Mouse (Mus musculus) thymus, adult 2 months (tissue): ENCODE data around the gene Vmn2r71. TPM values are rescaled to one million over a fixed set of nuclear protein-coding genes. Genes with fewer than 3 reads are reported as not detected.

Experiments used
- DNase-seq: peaks from one replicate; pipeline ENCODE4 v3.0.0; 2021
- H3K27ac ChIP-seq: fragments of 200-500 bp; 2 replicates; pipeline ENCODE4 v1.5.1; 2012; ENCODE audit warnings: low read length, control low read depth; ENCODE audit not compliant: control insufficient read depth, insufficient read depth
- H3K27me3 ChIP-seq: fragments of 200-500 bp; 2 replicates; pipeline ENCODE4 v1.6.1; 2012; ENCODE audit warnings: mild to moderate bottlenecking, low read length, moderate library complexity, mixed read lengths; ENCODE audit not compliant: control insufficient read depth, insufficient read depth
- H3K36me3 ChIP-seq: fragments of 200-500 bp; 2 replicates; pipeline ENCODE4 v1.6.1; 2012; ENCODE audit warnings: mild to moderate bottlenecking, low read length, moderate library complexity; ENCODE audit not compliant: control insufficient read depth, insufficient read depth
- H3K4me1 ChIP-seq: fragments of 200-500 bp; replicated peaks from 2 replicates; pipeline ENCODE4 v1.6.1; 2012; ENCODE audit warnings: low read length; ENCODE audit not compliant: control insufficient read depth, insufficient read depth
- H3K4me3 ChIP-seq: fragments of 200-500 bp; 2 replicates; pipeline ENCODE4 v1.5.1; 2012; ENCODE audit warnings: mild to moderate bottlenecking, low read length, control low read depth, moderate library complexity; ENCODE audit not compliant: control insufficient read depth, insufficient read depth
- CTCF ChIP-seq: fragments of 200-500 bp; IDR thresholded peaks from 2 replicates; pipeline ENCODE4 v1.5.1; 2012; ENCODE audit warnings: mild to moderate bottlenecking, control low read depth, low read length, moderate library complexity, borderline replicate concordance; ENCODE audit not compliant: control insufficient read depth, poor library complexity, insufficient read depth; ENCODE audit errors: extremely low read depth
- POLR2A ChIP-seq: fragments of 200-500 bp; IDR thresholded peaks from 2 replicates; pipeline ENCODE4 v1.6.1; 2012; ENCODE audit warnings: mild to moderate bottlenecking, low read length, control low read depth, moderate library complexity; ENCODE audit not compliant: control insufficient read depth, poor library complexity, insufficient read depth; ENCODE audit errors: extremely low read depth
- WGBS: fragments of 180-500 bp; shearing (Covaris S2); methylation state at CpG from one replicate; pipeline ENCODE4 v1.1.7; 2018; 5-methylcytosine and 5-hydroxymethylcytosine counted together
- polyA plus RNA-seq: library from polyadenylated mRNA; depleted of rRNA; stranded (reverse); fragments of >200 nt; gene quantifications from 2 replicates; pipeline ENCODE4 v1.2.3, GENCODE M21; 2012; rRNA removed

Vmn2r71 gene
- not detected in 2 replicates for polyA plus RNA-seq

DNA sequence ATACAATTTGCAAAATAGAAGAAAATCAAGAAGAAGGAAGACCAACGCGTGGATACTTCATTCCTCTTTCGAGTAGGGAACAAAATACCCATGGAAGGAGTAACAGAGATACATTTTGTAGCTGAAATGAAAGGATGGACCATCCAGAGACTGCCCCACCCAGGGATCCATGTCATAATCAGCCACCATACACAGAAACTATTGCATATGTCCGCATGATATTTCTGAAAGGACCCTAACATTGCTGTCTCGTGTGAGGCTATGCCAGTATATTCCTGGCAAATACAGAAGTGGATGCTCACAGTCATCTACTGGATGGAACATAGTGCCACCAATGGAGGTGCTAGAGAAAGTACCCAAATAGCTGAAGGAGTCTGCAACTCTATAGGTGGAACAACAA, at the start of gene Vmn2r71:
Gene Vmn2r71 (plus strand): TSS at position 301 of the 400 bp plus-strand sequence.
- 86% methylated on average over 5 of the region's 5 CpGs for WGBS
- Histone ChIP-seq H3K27ac (no peak within 1 kb of the TSS), H3K4me3 (no peak within 1 kb of the TSS), H3K4me1 (no peaks in the 10 kb centered on the region), H3K27me3 (no peaks in the 10 kb centered on the region), H3K36me3 (no peaks in the 10 kb centered on the region)
- no peak for TF ChIP-seq CTCF
- TF ChIP-seq POLR2A, result no peak
- DNase-seq, result no peak

DNA sequence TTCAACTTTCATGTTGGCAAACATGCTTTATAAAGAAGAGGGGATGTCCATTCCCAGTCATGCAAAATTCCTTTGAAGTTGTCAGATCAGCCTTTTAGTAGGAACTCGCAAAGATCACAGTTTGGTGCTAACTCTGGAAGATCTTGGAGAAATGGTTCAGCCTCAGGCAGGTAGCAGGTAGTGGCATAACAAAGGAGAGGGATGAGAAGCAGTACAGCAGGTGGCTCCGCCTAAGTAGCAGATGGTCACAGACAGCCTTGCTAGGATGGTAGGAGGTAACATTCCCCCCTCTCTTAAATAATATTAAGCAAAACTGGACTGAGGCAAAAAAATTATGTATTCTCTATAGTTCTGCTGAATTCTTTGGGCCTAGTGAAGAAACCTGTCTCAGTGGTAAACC, 20.8 kb upstream of the Vmn2r71 start:
- 88% methylated on average over 2 of the region's 2 CpGs for WGBS
- TF ChIP-seq POLR2A, result no peak
- TF ChIP-seq CTCF, result no peak
- no peak for DNase-seq
- Histone ChIP-seq H3K4me1 (no peaks in the 10 kb centered on the region), H3K27ac (no peak overlapping the region), H3K27me3 (no peaks in the 10 kb centered on the region), H3K36me3 (no peaks in the 10 kb centered on the region), H3K4me3 (no peak overlapping the region)

DNA sequence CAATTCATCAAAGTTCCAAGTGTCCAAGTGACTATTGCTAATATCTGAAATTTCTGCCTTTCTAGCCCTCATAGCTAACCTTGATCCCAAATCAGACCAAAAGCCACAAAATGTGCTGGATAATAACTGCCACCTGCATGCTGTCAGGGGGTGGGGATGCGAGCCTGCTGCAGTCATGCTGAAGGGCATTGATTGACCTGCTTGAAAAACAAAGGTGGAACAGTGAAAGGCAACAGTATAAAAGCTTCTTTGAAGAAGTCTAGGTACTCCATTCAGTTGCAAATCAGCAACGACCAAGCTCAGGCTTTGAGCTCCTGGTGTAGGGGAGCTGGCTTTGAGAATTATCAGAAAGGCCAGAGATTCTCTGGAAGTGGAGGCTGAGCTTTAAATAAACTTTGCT, 19.8 kb upstream of the Vmn2r71 start:
- Histone ChIP-seq H3K36me3 (no peaks in the 10 kb centered on the region), H3K27ac (no peak overlapping the region), H3K4me1 (no peaks in the 10 kb centered on the region), H3K4me3 (no peak overlapping the region), H3K27me3 (no peaks in the 10 kb centered on the region)
- TF ChIP-seq CTCF (no peak), POLR2A (no peak)
- no peak for DNase-seq
- 77% methylated on average over 2 of the region's 2 CpGs for WGBS

DNA sequence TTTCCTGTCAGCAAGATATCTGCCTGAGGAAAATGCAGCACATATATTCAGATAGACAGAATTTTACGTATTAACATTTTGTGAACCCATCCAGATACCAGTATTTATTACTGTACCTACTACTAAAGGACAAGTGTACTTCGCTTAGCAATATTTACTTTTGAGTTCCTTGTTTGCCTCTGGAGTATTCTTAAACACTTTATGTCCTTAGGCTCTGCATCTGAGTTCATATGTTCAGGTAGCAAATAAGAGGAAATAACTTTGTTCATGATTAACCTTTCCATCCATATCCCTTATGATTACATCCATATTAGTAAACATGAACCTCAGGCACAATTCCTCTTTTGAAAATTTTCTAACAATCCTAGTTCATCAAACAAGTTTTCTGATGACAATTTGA, 6.2 kb downstream of the Vmn2r71 start, which contains the start of gene Vmn2r70:
Gene Vmn2r70 (minus strand): TSS at position 101 of the 400 bp plus-strand sequence.
- no peak for TF ChIP-seq POLR2A
- TF ChIP-seq CTCF, result no peak
- 83% methylated on average over 2 of the region's 2 CpGs for WGBS
- Histone ChIP-seq H3K36me3 (no peaks in the 10 kb centered on the region), H3K27me3 (no peaks in the 10 kb centered on the region), H3K4me3 (no peak within 1 kb of the TSS), H3K4me1 (no peaks in the 10 kb centered on the region), H3K27ac (no peak within 1 kb of the TSS)
- DNase-seq, result no peak

Other genes with a start within 250 kb of the Vmn2r71 start
- gene Vmn2r69, start 147.2 kb upstream of the Vmn2r71 start, polyA plus RNA-seq, result not detected in 2 replicates
- gene Vmn2r70, start 6.1 kb downstream of the Vmn2r71 start, polyA plus RNA-seq, result not detected in 2 replicates
- gene Vmn2r72, start 192.0 kb downstream of the Vmn2r71 start, polyA plus RNA-seq, result not detected in 2 replicates